Mouse (Mus musculus) lung, embryonic 15.5 days (tissue): ENCODE results near the gene N6amt1. TPM values are rescaled to one million over a fixed set of nuclear protein-coding genes. Genes with fewer than 3 reads are reported as not detected.
A peak's percentile ranks its signal among the peaks of the same experiment; 100 is the strongest.

Experiments used
- ATAC-seq: fragments of 200-750 bp; cut with Nextera tagmentation; 2 replicates; pipeline ENCODE4 v1.8.0; 2017; ENCODE audit warnings: moderate number of reproducible peaks, borderline replicate concordance; ENCODE audit not compliant: low FRiP score, low TSS enrichment; ENCODE audit errors: extremely low read depth
- H3K27ac ChIP-seq: fragments of 300-500 bp; sonication (generic); 2 replicates; pipeline ENCODE4 v1.5.1; 2015; ENCODE audit warnings: moderate library complexity, mild to moderate bottlenecking, inconsistent platforms
- H3K27me3 ChIP-seq: fragments of 300-500 bp; sonication (generic); 2 replicates; pipeline ENCODE4 v1.6.1; 2015; ENCODE audit warnings: inconsistent platforms
- H3K36me3 ChIP-seq: fragments of 300-500 bp; sonication (generic); 2 replicates; pipeline ENCODE4 v1.6.1; 2015; ENCODE audit warnings: inconsistent platforms
- H3K4me1 ChIP-seq: fragments of 300-500 bp; sonication (generic); 2 replicates; pipeline ENCODE4 v1.6.1; 2015; ENCODE audit warnings: inconsistent platforms
- H3K4me2 ChIP-seq: fragments of 300-500 bp; sonication (generic); 2 replicates; pipeline ENCODE4 v1.6.1; 2015; ENCODE audit warnings: inconsistent platforms, mild to moderate bottlenecking, moderate library complexity
- H3K4me3 ChIP-seq: fragments of 300-500 bp; sonication (generic); 2 replicates; pipeline ENCODE4 v1.5.1; 2015; ENCODE audit warnings: mild to moderate bottlenecking, inconsistent platforms
- H3K9ac ChIP-seq: fragments of 300-500 bp; sonication (generic); 2 replicates; pipeline ENCODE4 v1.6.1; 2015; ENCODE audit warnings: inconsistent platforms
- H3K9me3 ChIP-seq: fragments of 300-500 bp; sonication (generic); 2 replicates; pipeline ENCODE4 v1.6.1; 2016; ENCODE audit warnings: inconsistent platforms
- WGBS: fragments of 180-500 bp; shearing (Covaris S2); methylation state at CpG from one replicate; pipeline ENCODE4 v1.1.7; 2015; 5-methylcytosine and 5-hydroxymethylcytosine counted together
- polyA plus RNA-seq: library from polyadenylated mRNA; unstranded; fragments of >200 nt; fragmentation: Nextera tagmentation; extraction: Ambion mirVana; gene quantifications from 2 replicates; pipeline ENCODE4 v1.2.1, GENCODE M21; 2015

N6amt1 gene
- polyA plus RNA-seq, 1 experiment from 2014 or later, result 21.4 TPM

DNA sequence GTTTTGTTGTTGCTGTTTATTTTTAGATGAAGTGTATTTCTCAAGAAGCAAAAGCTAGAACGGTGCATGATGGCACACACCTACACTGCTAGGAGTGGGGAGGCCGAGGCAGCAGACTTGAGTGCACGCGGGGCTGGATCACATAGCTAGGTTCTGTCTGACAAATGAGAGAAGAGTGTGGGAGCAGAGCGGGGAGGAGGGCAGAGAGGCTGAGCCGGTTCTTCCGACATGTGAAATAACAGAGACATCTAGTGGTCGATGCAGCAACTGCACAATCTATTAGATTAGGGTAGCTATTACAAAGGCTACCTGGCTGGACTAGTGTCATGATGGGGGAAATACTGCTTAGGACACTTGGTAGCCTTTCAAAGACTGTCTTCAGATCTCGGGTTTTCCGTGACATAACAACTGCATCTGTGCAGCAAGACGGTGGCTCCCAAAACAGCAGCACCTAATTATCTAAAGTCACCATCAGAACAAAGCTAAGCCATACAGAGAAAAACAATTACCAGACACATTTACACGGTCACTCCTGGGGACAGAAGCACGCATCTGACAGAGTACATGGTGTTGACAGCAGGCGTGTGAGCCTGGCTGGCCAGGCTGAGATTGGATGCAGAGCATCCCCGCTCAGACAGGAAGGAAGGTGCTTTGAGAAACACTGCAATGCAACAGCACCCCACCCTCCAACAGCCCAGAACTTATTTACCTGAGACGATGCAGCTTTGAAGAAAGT, 40.0 kb downstream of the N6amt1 start:
- Histone ChIP-seq H3K4me2 (no peak overlapping the region), H3K36me3 (peaks cover 58% of the 10 kb centered on the region), H3K4me3 (no peak overlapping the region), H3K4me1 (no peaks in the 10 kb centered on the region), H3K27me3 (no peaks in the 10 kb centered on the region), H3K9me3 (no peaks in the 10 kb centered on the region), H3K9ac (no peak overlapping the region), H3K27ac (no peak overlapping the region)
- WGBS, result 44% methylated on average over 16 of the region's 16 CpGs
- peak; percentile 78; the same call in 1 of the 2 replicates for ATAC-seq

DNA sequence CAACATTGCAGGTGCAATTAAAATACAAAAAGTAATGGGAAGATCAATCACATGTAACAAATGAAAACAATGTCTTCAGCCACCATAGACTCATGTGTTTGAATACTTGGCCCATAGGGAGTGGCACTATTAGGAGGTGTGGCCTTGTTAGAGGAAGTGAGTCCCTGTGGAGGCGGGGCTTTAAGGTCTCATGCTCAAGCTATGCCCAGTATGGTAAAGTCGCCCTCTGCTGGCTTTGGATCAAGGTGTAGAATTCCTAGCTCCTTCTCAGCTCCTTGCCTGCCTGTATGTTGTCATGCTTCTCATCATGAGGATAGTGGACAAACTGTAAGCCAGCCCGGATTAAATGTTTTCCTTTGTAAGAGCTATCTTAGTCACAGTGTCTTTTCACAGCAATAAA, 51.0 kb downstream of the N6amt1 start:
- Histone ChIP-seq H3K4me3 (no peak overlapping the region), H3K36me3 (peaks cover 82% of the 10 kb centered on the region), H3K4me2 (no peak overlapping the region), H3K27me3 (no peaks in the 10 kb centered on the region), H3K9me3 (no peaks in the 10 kb centered on the region), H3K4me1 (no peaks in the 10 kb centered on the region), H3K27ac (no peak overlapping the region), H3K9ac (no peak overlapping the region)
- WGBS, result 81% methylated on average over 3 of the region's 3 CpGs
- no peak for ATAC-seq

Other genes with a start within 250 kb of the N6amt1 start
- 29.5 and 29.6 TPM in 2 replicates for gene Ltn1, start 78.4 kb downstream of the N6amt1 start, polyA plus RNA-seq
- gene Rwdd2b, start 86.4 kb downstream of the N6amt1 start, polyA plus RNA-seq, result 11.6 and 11.9 TPM in 2 replicates
- 38.6 and 43.8 TPM in 2 replicates for gene Usp16, start 100.5 kb downstream of the N6amt1 start, polyA plus RNA-seq
- gene Cct8, start 141.7 kb downstream of the N6amt1 start, polyA plus RNA-seq, result 426 and 430 TPM in 2 replicates
- gene Map3k7cl, start 199.1 kb downstream of the N6amt1 start, polyA plus RNA-seq, result 0.57 and 0.82 TPM in 2 replicates